Mouse (Mus musculus): Measurements from ENCODE around the gene Rsad1. TPM values are rescaled to one million over a fixed set of nuclear protein-coding genes. Genes with fewer than 3 reads are reported as not detected.

The Rsad1 gene
- polyA plus RNA-seq, 1 experiment, result 12.7 TPM

DNA sequence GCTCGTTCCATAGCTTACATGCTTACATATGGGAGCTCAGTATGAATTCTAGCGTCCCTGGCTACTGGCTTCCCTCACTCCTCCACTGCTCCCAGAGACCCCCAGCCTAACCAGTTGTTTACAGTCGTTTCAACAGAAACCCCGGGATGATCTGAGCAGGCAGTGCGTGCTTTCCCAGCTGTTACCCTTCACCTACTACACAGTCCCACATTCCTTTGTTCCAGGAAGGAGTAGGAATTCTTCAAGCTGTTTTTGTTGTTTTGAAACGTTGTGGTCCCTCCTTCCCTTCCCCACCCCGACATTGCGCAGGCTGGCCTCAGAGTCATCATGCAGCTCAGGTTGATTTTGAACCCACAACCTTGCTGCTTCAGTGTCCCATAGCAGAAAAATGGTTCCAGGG is 48.7 kb downstream of the Rsad1 start:
- TF ChIP-seq POLR2A (IDR thresholded peaks at IDR 0.05; ENCODE audit: borderline replicate concordance, extremely low read depth, low read depth, low read length) (no peak), CTCF (IDR thresholded peaks at IDR 0.05; ENCODE audit: insufficient read depth, low read length) (no peak)
- DNase-seq, result no peak
- Histone ChIP-seq H3K4me1 (ENCODE audit: control insufficient read depth, insufficient read depth, low read length) (peaks cover 5% of the 10 kb centered on the region), H3K4me3 (replicated peaks; ENCODE audit: extremely low read depth, low read depth, low read length) (peak overlapping the region; percentile 70)
- WGBS, result 35% methylated on average over 8 of the region's 8 CpGs

DNA sequence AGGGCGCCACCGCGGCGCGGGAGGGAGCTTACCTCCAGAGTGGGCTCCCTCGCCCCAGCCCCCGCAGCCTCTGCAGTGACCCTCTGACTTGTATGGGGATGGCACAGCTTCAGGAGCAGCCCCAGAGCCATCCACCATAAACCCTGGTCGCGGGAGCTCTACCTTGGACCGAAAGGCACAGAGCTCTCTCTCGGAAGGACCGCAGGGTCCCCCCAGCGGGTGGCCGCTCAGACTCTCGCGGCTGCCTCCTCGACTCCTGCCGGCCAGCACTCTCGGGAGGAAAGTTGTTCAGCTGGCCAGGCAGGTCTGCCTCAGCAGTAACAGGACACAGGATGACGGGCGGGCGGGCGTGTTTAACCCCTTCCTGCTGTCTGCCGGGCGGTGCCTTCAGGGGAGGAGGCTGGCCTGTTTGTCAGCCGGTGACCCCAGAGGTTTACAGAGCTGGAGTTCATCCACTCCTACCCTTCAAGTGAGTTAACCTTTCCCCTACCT is 49.3 kb downstream of the Rsad1 start, which contains the start of gene Epn3:
Gene Epn3 (minus strand): TSS at position 314 of the 492 bp plus-strand sequence.
- 2% methylated on average over 26 of the region's 26 CpGs for WGBS
- TF ChIP-seq POLR2A (IDR thresholded peaks at IDR 0.05; ENCODE audit: borderline replicate concordance, extremely low read depth, low read depth, low read length) (peak; percentile 66; the same call in 1 of the 2 replicates), CTCF (IDR thresholded peaks at IDR 0.05; ENCODE audit: insufficient read depth, low read length) (no peak)
- Histone ChIP-seq H3K4me3 (replicated peaks; ENCODE audit: extremely low read depth, low read depth, low read length) (peak within 1 kb of the TSS; percentile 70), H3K4me1 (ENCODE audit: control insufficient read depth, insufficient read depth, low read length) (peaks cover 5% of the 10 kb centered on the region)
- DNase-seq, result peak; percentile 71

- Histone ChIP-seq H3K4me1 (ENCODE audit: control insufficient read depth, insufficient read depth, low read length) (peaks cover 5% of the 10 kb centered on the region), H3K4me3 (replicated peaks; ENCODE audit: extremely low read depth, low read depth, low read length) (peak overlapping the region; percentile 63)
- no peak for DNase-seq
- TF ChIP-seq CTCF (IDR thresholded peaks at IDR 0.05; ENCODE audit: insufficient read depth, low read length), result no peak
- no peak for TF ChIP-seq POLR2A (IDR thresholded peaks at IDR 0.05; ENCODE audit: borderline replicate concordance, extremely low read depth, low read depth, low read length)
- 3% methylated on average over 2 of the region's 2 CpGs for WGBS
Measured at GRCm38 (mm10) chr11:94499035-94499434, 50.0 kb downstream of the Rsad1 start.

DNA sequence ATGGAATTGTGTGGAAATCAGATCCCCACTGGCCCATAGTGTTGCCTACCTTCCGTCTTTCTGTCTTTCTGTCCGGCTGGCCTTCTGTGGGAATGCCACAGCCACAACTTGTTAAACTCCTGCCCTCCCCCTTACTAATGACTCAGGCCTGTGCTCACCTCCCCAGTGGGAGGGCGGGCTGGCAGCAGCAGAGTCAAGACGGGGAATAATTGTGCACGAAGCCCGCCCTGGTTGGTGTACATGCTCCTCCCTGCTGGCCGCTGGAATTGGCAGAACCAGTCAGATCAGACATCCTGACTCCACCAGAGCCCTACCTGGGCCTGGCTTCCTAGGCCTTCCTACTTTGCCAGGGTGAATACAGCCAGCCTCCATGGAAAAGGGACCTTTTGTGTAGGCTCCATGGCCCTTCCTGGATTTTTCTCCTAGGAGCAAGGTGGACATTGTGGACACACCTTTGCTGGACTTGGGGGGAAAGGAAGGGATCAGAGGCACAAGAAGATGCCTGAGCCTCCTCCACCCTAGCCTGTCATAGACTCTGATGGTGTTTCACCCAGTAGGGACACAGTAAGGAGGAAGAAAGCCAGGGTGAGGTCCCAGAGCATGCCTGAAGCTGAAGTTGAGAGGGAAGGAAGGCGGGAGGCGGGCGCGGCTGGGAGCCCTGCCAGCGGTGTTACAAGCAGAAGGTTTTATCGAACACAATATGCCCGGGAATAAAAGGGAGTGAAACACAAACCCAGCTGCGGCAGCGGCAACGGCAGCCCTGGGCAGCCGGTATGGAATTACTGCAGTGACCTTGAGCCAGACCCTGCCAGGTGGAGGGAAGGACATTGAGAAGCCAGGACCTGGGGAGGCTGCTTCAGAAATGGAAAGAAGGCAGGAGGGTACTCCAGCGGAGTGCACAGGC is 50.7 kb downstream of the Rsad1 start:
- peak; percentile 72 for DNase-seq
- TF ChIP-seq POLR2A (IDR thresholded peaks at IDR 0.05; ENCODE audit: borderline replicate concordance, extremely low read depth, low read depth, low read length) (no peak; the same call in 1 of the 2 replicates), CTCF (IDR thresholded peaks at IDR 0.05; ENCODE audit: insufficient read depth, low read length) (no peak)
- Histone ChIP-seq H3K4me1 (ENCODE audit: control insufficient read depth, insufficient read depth, low read length) (peaks cover 5% of the 10 kb centered on the region), H3K4me3 (replicated peaks; ENCODE audit: extremely low read depth, low read depth, low read length) (peak overlapping the region; percentile 65)
- whole genome bisulfite sequencing, result 24% methylated on average over 19 of the region's 19 CpGs

DNA sequence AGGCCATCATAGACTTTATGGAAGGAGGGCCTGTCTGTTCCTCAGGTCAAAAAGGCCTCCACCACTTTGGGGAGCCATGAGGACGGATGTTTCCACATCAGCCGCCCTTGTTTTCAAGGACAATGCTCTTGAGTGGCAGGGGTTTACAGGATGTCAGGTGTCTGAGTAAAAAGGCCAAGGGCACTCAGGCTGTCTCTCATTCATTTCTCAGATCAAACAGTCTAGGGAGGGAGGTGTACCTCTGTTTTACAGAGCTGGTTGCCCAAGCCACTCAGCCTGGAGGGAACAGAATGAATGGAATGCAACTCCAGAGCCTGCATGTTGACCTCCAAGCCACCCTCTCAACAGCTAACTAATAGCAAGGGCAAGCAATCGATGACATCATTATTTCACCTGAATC is 53.6 kb downstream of the Rsad1 start:
- 75% methylated on average over 3 of the region's 3 CpGs for WGBS
- H3K4me3 ChIP-seq (replicated peaks; ENCODE audit: extremely low read depth, low read depth, low read length), result no peak overlapping the region
- TF ChIP-seq CTCF (IDR thresholded peaks at IDR 0.05; ENCODE audit: insufficient read depth, low read length), result no peak
- no peak for TF ChIP-seq POLR2A (IDR thresholded peaks at IDR 0.05; ENCODE audit: borderline replicate concordance, extremely low read depth, low read depth, low read length)
- peaks cover 8% of the 10 kb centered on the region for H3K4me1 ChIP-seq (ENCODE audit: control insufficient read depth, insufficient read depth, low read length)
- DNase-seq, result peak; percentile 62

DNA sequence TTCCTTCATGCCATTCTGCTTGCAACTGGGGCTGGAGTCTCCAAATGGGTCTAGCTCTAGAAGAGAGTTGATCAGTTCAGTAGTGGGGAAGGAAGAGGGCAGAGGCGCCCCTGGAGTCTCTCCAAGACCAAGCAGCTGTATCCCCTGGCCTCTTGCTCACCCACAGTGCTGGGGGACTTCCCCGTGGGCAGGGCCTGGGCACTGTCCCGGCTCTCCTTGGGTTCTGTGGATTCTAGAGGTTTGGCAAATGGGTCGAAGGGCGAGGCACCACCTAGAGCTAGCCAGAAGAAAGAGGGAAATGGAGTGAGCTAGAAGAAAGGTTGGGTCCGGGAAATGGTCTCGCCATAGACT is 57.3 kb downstream of the Rsad1 start:
- no peak for TF ChIP-seq CTCF (IDR thresholded peaks at IDR 0.05; ENCODE audit: insufficient read depth, low read length)
- no peak for TF ChIP-seq POLR2A (IDR thresholded peaks at IDR 0.05; ENCODE audit: borderline replicate concordance, extremely low read depth, low read depth, low read length)

DNA sequence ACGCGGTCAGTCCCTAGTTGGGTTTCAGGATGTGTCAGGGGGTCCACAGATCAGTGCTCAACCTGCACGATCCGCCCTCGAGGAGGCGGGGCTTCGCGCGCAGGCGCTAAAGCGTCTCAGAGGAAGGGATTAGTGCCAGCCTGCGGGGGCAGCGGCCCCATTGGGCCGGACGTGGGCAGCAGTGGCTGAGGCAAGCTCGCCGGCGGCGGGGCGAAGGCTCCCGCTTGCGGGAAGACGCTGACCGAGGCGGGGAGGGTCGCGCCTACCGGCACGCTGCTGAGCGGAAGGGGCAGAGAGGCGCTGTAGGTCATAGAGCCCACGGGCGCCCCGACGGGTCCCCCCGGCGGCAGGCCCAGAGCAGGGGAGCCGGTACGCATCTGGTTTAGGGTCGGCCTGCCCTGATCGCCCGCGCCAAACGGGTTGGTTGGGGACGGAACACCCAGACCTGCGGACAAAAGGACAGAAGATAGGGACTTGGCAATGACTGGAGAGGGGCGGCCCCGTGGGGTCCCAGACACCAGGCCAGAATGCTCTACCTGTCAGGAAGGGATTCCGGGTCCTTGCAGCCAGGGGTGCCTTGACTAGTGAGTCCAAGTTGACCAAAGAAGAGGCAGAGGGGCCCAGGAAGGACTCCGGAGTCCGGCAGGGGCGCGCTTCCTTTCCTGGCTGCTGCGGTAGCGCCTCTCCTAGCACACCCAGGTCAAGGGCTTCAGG is 57.9 kb downstream of the Rsad1 start:
- WGBS, result 14% methylated on average over 52 of the region's 55 CpGs
- Histone ChIP-seq H3K4me3 (replicated peaks; ENCODE audit: extremely low read depth, low read depth, low read length) (no peak overlapping the region), H3K4me1 (ENCODE audit: control insufficient read depth, insufficient read depth, low read length) (peaks cover 8% of the 10 kb centered on the region; the same call in 1 of the 2 replicates)
- TF ChIP-seq CTCF (IDR thresholded peaks at IDR 0.05; ENCODE audit: insufficient read depth, low read length) (no peak), POLR2A (IDR thresholded peaks at IDR 0.05; ENCODE audit: borderline replicate concordance, extremely low read depth, low read depth, low read length) (no peak)
- no peak for DNase-seq

More for the DNA sequence above, 57.3 kb downstream of the Rsad1 start:
- Histone ChIP-seq H3K4me3 (replicated peaks; ENCODE audit: extremely low read depth, low read depth, low read length) (no peak overlapping the region), H3K4me1 (ENCODE audit: control insufficient read depth, insufficient read depth, low read length) (peaks cover 8% of the 10 kb centered on the region; the same call in 1 of the 2 replicates)
- no peak for DNase-seq
- WGBS, result 48% methylated on average over 7 of the region's 7 CpGs

Other genes starting within 250 kb of the Rsad1 start
- gene Luc7l3, start 227.3 kb downstream of the Rsad1 start, polyA plus RNA-seq (2012; rRNA removed), result 10.0 and 16.1 TPM in 2 replicates
- 193 and 235 TPM in 2 replicates for gene Ankrd40, start 221.3 kb downstream of the Rsad1 start, polyA plus RNA-seq (2012; rRNA removed)
- 47.6 and 57.9 TPM in 2 replicates for gene Abcc3, start 156.3 kb downstream of the Rsad1 start, polyA plus RNA-seq (2012; rRNA removed)
- gene Cacna1g, start 75.1 kb downstream of the Rsad1 start, polyA plus RNA-seq (2012; rRNA removed), result 3.5 and 4.3 TPM in 2 replicates
- gene Spata20, start 63.1 kb downstream of the Rsad1 start, polyA plus RNA-seq (2012; rRNA removed), result 0.15 and 0.70 TPM in 2 replicates
- gene Epn3, start 49.3 kb downstream of the Rsad1 start, polyA plus RNA-seq (2012; rRNA removed), result 60.0 and 62.2 TPM in 2 replicates
- 5.8 and 7.6 TPM in 2 replicates for gene Mycbpap, start 27.5 kb downstream of the Rsad1 start, polyA plus RNA-seq (2012; rRNA removed)
- 32.6 and 38.8 TPM in 2 replicates for gene Chad, start 15.8 kb upstream of the Rsad1 start, polyA plus RNA-seq (2012; rRNA removed)
- gene Acsf2, start 52.6 kb upstream of the Rsad1 start, polyA plus RNA-seq (2012; rRNA removed), result 28.0 and 35.2 TPM in 2 replicates
- 41.4 and 46.3 TPM in 2 replicates for gene Lrrc59, start 80.5 kb upstream of the Rsad1 start, polyA plus RNA-seq (2012; rRNA removed)
- gene Mrpl27, start 104.5 kb upstream of the Rsad1 start, polyA plus RNA-seq (2012; rRNA removed), result 32.8 and 34.7 TPM in 2 replicates
- gene Eme1, start 104.7 kb upstream of the Rsad1 start, polyA plus RNA-seq (2012; rRNA removed), result 0.11 and 0.51 TPM in 2 replicates
- gene Xylt2, start 128.3 kb upstream of the Rsad1 start, polyA plus RNA-seq (2012; rRNA removed), result 38.4 and 41.1 TPM in 2 replicates
- not detected in 2 replicates for gene Gm11541, start 155.2 kb upstream of the Rsad1 start, polyA plus RNA-seq (2012; rRNA removed)
- 0.15 TPM in 2 replicates for gene Cdc34b, start 192.5 kb upstream of the Rsad1 start, polyA plus RNA-seq (2012; rRNA removed)
- gene Tmem92, start 233.4 kb upstream of the Rsad1 start, polyA plus RNA-seq (2012; rRNA removed), result not detected in 2 replicates